Mouse (Mus musculus): ENCODE results near the gene Rab4b.

DNA sequence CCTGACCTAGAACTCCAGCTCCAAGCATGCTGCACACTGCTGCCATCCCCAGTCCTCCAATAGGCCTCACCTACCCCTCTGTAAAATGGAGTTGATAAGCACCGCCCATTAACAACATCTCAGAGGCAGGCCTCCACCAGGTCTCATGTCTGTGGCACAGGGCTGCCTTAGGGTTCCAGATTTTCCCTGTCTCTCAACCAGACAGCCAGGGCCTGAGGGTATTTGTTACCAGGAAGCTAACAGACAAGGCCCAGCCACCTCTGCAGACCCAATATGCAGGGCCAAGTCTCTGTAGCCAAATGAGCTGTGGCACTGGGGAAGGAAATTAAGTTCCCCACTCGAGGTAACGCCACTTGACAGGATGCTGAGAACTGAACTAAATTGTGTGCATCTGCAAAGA lies 17.8 kb downstream of the Rab4b start:
- no peak for TF ChIP-seq CTCF (IDR thresholded peaks at IDR 0.05; ENCODE audit: low read depth)
- no peak for TF ChIP-seq EP300 (IDR thresholded peaks at IDR 0.05; ENCODE audit: low read depth)

Data from liver, embryonic 14.5 days (tissue).